23 mouse cellular contexts compared by ENCODE assay signal in the genomic region with DNA sequence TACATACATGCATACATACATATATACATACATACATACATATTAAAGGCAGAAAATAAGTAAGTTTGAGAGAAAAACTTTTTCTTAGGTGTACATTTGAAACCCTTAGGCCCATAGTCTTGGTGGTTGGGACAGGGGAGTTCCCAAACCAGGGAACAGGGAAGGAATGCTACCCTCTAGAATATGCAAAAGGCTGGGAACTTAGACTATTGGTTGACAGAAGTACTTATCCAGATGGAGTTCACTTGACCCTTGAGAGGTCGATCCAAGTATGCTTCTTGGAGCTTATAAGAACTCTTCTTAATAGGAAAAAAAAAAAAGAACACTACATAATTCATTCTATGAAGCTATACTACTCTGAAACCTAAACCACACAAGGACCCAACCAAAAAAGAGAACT. TPM values are rescaled to one million over a fixed set of nuclear protein-coding genes. Genes with fewer than 3 reads are reported as not detected.
"Had no signal": no experiment of that assay in that cellular context is flagged by ENCODE, and none has a peak within 500 bp of the region (broad histone marks: within the 10 kb centered on the region; RNA-seq: fewer than 3 reads in every experiment).

No protein-coding gene starts in this region.

- H3K36me3 ChIP-seq: kidney, embryonic 15.5 days; liver, embryonic 13.5 days; lung, embryonic 15.5 days had no signal

- H3K9me3 ChIP-seq: kidney, embryonic 15.5 days; liver, embryonic 13.5 days; lung, embryonic 15.5 days had no signal

- H3K9ac ChIP-seq: kidney, embryonic 15.5 days; liver, embryonic 13.5 days; lung, embryonic 15.5 days had no signal

- H3K27ac ChIP-seq: kidney, embryonic 15.5 days; left cerebral cortex, adult 2 months; liver, embryonic 13.5 days; lung, embryonic 15.5 days had no signal

- DNase-seq: kidney, adult 8-10 months; kidney, postnatal 10 days; kidney, postnatal 36 days; layer of hippocampus, postnatal 36 days; liver, embryonic 13.5 days; midbrain, embryonic 14.5 days; thymus, adult 18-20 months; thymus, postnatal 36 days had no signal

- ATAC-seq: intestine, postnatal 0 days had no signal

- H3K4me1 ChIP-seq: kidney, embryonic 15.5 days; liver, embryonic 13.5 days; lung, embryonic 15.5 days had no signal

- H3K4me3 ChIP-seq: kidney, embryonic 15.5 days; left cerebral cortex, adult 2 months; liver, embryonic 13.5 days; lung, embryonic 15.5 days had no signal

- H3K27me3 ChIP-seq: kidney, embryonic 15.5 days; liver, embryonic 13.5 days; lung, embryonic 15.5 days had no signal

- H3K4me2 ChIP-seq: kidney, embryonic 15.5 days; liver, embryonic 13.5 days; lung, embryonic 15.5 days; midbrain, embryonic 11.5 days had no signal

RNA-seq across cellular contexts. Expression of gene Abo, which starts 36.7 kb away (rescaled TPM):
- polyA plus RNA-seq: intestine, embryonic 14.5 days; kidney, embryonic 15.5 days; limb, embryonic 11.5 days; limb, embryonic 14.5 days; liver, adult 2 months; liver, embryonic 13.5 days; liver, embryonic 16.5 days; lung, embryonic 15.5 days; midbrain, embryonic 11.5 days; midbrain, embryonic 14.5 days; midbrain, postnatal 0 days; neural tube, embryonic 11.5 days; neural tube, embryonic 14.5 days; small intestine, adult 2 months; spleen, adult 2 months had no signal
